8 mouse cellular contexts compared by ENCODE assay signal in the genomic region with DNA sequence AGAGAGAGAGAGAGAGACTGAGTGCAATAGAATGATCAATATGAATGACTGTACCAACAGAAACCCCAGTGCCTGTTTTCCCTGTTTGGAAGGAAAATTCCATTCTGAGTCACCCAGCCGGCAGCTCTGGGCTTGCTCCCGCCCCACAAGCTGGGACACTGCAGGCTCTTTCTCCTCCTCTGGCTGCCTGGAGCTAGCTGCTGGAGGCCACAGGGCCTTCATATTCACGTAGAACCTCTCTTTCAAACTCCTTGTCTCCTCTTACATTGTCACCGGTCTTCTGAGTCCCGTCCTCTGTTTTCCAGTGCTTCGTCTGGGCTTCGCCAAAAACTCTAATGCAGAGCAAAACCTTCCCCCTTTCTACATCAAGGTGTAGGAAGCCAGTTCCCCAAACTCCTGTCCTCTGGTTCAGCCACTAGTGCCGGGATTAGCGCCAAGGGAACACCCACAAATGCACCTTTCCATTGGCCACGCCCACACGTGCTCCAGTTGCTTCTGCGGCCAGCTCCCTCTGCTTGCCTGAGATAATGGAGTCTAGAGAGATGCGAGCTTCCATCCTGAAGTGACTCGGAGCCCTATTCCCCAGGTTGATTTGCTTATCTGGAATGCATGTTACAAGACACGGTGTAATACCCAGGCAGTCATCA.
DNase-seq lines count a peak whose midpoint lies in the region; ATAC-seq and TF ChIP-seq lines count a peak whose summit lies in the region.

No protein-coding gene starts in this region.

- TF ChIP-seq CTCF in left cerebral cortex, adult 2 months (IDR thresholded peaks at IDR 0.05) = no peak
- no peak for TF ChIP-seq CTCF in kidney, adult 2 months (conservative IDR thresholded peaks at IDR 0.05; ENCODE audit: insufficient read depth, insufficient read length, low read depth, low read length)
- no peak for TF ChIP-seq CTCF in liver, postnatal 0 days (IDR thresholded peaks at IDR 0.05; ENCODE audit: low read depth)

- no peaks in the 10 kb centered on the region for H3K9me3 ChIP-seq in liver, postnatal 0 days (ENCODE audit: low read length)

- DNase-seq in cerebellum, adult 18-20 months = peak; percentile 44 to 48
- DNase-seq in cerebellum, adult 11 months = no peak
- peak; percentile 36 to 46 for DNase-seq in left cerebral cortex, adult 2 months (ENCODE audit: extremely low spot score in 1 of 2, low spot score in 2 of 2)
- no peak for DNase-seq in left cerebral cortex, postnatal 4 days
- peak; percentile 86 for DNase-seq in brain, adult 2 months (ENCODE audit: low read depth, low spot score)
- peak; percentile 65 for DNase-seq in kidney, adult 2 months
- peak; percentile 45 for DNase-seq in liver, postnatal 0 days

- H3K27ac ChIP-seq in left cerebral cortex, adult 2 months = no peak overlapping the region
- no peak overlapping the region for H3K27ac ChIP-seq in kidney, adult 2 months (ENCODE audit: insufficient read depth, low read depth, low read length)
- H3K27ac ChIP-seq in liver, postnatal 0 days (ENCODE audit: low read depth) = no peak overlapping the region

- no peaks in the 10 kb centered on the region for H3K36me3 ChIP-seq in kidney, adult 2 months (ENCODE audit: control insufficient read depth, insufficient read depth, low read length)
- H3K36me3 ChIP-seq in liver, postnatal 0 days (replicated peaks; ENCODE audit: insufficient read depth, low read length) = no peaks in the 10 kb centered on the region

- H3K9ac ChIP-seq in liver, postnatal 0 days (replicated peaks) = no peak overlapping the region

- no peak for TF ChIP-seq EP300 in liver, postnatal 0 days (IDR thresholded peaks at IDR 0.05; ENCODE audit: low read depth)

- H3K4me1 ChIP-seq in kidney, adult 2 months (ENCODE audit: control insufficient read depth, insufficient read depth, low read length) = no peaks in the 10 kb centered on the region
- H3K4me1 ChIP-seq in liver, postnatal 0 days (ENCODE audit: insufficient read depth) = no peaks in the 10 kb centered on the region

- 19% methylated on average over 15 of the region's 15 CpGs for WGBS in kidney, adult 2 months
- WGBS in liver, postnatal 0 days (ENCODE audit: insufficient replicate concordance) = 13% methylated on average over 15 of the region's 15 CpGs

- intact Hi-C loops in left cerebral cortex, adult 2 months (cut with DNase I) = loop anchor here (5.0 kb wide), 1 partner anchor 75 kb away; a partner anchor contains a TSS
- intact Hi-C loops in left cerebral cortex, postnatal 4 days (cut with DNase I) = no loop called here

- no peaks in the 10 kb centered on the region for H3K27me3 ChIP-seq in kidney, adult 2 months (replicated peaks; ENCODE audit: control insufficient read depth, insufficient read depth, low read length)
- no peaks in the 10 kb centered on the region for H3K27me3 ChIP-seq in liver, postnatal 0 days (ENCODE audit: insufficient read depth, low read length)

- no peak overlapping the region for H3K4me2 ChIP-seq in liver, postnatal 0 days (ENCODE audit: low read depth, low read length)

- H3K4me3 ChIP-seq in left cerebral cortex, adult 2 months = no peak overlapping the region
- no peak overlapping the region for H3K4me3 ChIP-seq in kidney, adult 2 months (ENCODE audit: insufficient read depth, low read depth, low read length)
- H3K4me3 ChIP-seq in liver, postnatal 0 days (ENCODE audit: low read depth, low read length) = no peak overlapping the region

- ATAC-seq in liver, postnatal 0 days = no peak
- ATAC-seq in erythroid progenitor cell, adult 5-6 weeks (replicated peaks; ENCODE audit: low FRiP score, poor library complexity, severe bottlenecking) = no peak

- TF ChIP-seq POLR2A in kidney, adult 2 months (IDR thresholded peaks at IDR 0.05; ENCODE audit: low read depth, low read length) = no peak

Comparison
In these comparisons a context has a peak if more than half of its experiments do, and no peak if none do; other contexts are left out.
1. DNase-seq: peak in cerebellum, adult 18-20 months (2 of 2), left cerebral cortex, adult 2 months (2 of 2), brain, adult 2 months (single experiment), kidney, adult 2 months (single experiment) and liver, postnatal 0 days (single experiment); none in cerebellum, adult 11 months (single experiment) and left cerebral cortex, postnatal 4 days (single experiment).